Mouse (Mus musculus) heart, adult 9 months (tissue): Measurements from ENCODE around the gene Mtmr2.

Source experiments
- DNase-seq, 2 experiments: peaks; one replicate each; pipeline ENCODE4 v3.0.0; 2022; ENCODE audit warnings: low spot score in 2 of 2

Mtmr2 gene

GRCm38 (mm10) chr9:13806854-13807253 is 58.6 kb downstream of the Mtmr2 start:
- DNase-seq: no peak

DNA sequence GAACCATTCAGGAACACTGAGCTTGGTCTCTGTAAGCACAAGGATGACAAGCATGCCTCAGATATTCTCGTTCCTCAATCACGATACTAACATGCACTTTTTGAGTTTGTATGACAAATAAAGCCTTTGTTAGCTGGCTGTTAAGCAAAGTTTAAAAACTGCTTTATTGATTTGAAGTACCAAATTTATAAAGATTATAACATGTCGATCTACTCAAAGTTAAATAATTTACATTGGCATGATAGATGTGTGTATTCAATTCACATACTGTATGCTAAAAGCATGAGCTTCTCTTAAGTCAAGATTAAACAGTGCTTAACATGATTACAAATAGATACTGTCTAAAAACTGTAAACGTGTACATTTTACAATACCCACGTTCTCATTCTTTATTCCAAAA is 59.4 kb downstream of the Mtmr2 start:
- no peak for DNase-seq

GRCm38 (mm10) chr9:13809937-13810336 is 61.7 kb downstream of the Mtmr2 start:
- DNase-seq: no peak

GRCm38 (mm10) chr9:13818369-13818768 is 70.2 kb downstream of the Mtmr2 start:
- no peak for DNase-seq

DNA sequence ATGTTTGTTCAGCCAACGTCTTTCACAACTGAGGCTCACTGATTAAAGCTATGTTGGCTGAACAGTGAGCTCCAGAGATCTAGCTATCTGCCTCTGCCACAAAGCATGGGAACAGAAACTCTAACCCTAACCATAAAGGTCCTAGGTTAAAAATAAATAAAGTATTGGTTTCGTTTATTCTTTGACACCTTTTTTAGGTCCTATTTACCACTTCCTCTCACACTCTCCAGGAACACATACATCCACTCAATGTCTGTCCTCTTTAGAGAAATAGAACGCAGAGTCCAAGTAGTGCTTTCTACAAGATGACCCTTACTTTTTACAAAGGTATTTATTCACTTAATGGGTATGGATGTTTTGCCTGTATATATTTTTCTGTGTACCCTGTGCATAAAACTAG is 72.6 kb downstream of the Mtmr2 start:
- no peak for DNase-seq

DNA sequence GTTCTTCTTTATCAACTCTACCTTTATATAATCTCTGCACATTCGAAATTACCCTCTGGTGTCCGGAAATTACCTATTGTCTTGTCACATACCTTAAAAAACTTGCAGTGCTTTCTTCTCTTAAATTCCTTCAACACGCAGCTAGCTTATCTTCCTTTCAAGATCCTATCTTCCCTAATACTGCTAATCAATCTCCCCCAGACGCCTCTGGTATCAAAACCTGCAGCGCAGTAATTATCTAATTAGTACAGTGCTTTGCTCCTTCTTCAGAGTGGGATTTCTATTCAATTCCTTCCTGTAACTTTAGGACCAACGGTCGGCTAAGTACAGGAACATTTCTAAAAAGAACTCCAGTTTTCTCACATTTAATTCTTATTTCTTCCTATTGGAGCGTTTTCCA is 77.7 kb downstream of the Mtmr2 start:
- no peak for DNase-seq

GRCm38 (mm10) chr9:13826391-13826805 is 78.2 kb downstream of the Mtmr2 start:
- peak in 1 of 2 experiments; percentile 60 for DNase-seq

- peak; percentile 94 to 97 for DNase-seq
Observed at GRCm38 (mm10) chr9:13826832-13827405, 78.7 kb downstream of the Mtmr2 start, which contains the start of gene Cep57. Gene Cep57, minus strand, starts transcription at chr9:13827107.

DNA sequence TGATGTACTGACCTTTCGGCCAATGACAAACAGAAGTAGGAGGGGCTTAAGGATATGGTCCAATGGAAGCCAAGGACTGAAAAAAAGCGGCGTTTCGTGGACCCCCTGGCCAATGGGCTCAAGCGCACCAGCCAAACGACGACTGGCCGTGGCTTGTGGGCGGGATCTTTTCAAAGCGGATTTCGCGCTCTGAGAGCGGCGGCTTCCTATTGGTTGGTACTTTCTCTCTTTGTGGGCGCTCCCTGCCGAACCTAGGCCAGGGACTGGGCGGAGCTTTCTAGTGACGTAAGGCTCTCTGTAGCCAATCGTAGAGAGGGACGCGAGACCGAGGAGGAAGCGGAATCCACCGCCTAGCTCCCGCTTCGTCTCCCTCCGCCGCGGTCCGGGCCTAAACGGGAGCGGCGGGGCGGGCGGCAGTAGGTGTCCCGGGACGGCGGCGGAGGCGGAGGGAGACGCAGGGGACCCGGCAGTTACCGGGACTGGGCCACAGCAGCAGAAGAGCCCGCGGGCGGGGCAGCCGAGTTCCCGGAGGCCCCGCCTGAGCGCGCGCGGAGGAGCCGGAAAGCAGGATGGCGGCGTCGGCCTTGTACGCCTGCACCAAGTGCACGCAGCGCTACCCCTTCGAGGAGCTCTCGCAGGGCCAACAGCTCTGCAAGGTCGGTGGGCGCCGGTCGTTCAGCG is 79.3 kb downstream of the Mtmr2 start, which contains the start of gene Fam76b:
Fam76b (plus strand) TSS at position 311 of the 681 bp plus-strand sequence.
- DNase-seq: peak; percentile 100

DNA sequence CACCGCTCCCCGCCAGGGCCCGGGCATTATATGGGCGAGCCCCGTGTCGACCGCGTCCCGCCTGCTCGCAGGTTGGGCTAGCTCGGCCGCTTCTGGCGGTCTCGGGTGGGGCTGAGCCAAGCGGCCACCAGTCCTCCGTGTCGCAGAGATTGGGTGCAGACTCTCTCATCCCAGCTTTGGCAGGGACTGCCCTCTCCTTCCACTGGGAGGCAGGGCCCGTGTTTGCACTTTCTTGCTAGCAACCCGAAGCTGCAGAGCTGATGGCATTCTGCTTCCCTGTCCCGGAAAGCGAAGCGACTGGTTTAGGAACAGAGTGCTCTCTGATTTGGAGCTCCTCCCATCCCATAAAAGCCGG is 79.9 kb downstream of the Mtmr2 start:
- DNase-seq: no peak

- peak in 1 of 2 experiments; percentile 18 for DNase-seq
Observed at GRCm38 (mm10) chr9:13835256-13835655, 87.0 kb downstream of the Mtmr2 start.

DNA sequence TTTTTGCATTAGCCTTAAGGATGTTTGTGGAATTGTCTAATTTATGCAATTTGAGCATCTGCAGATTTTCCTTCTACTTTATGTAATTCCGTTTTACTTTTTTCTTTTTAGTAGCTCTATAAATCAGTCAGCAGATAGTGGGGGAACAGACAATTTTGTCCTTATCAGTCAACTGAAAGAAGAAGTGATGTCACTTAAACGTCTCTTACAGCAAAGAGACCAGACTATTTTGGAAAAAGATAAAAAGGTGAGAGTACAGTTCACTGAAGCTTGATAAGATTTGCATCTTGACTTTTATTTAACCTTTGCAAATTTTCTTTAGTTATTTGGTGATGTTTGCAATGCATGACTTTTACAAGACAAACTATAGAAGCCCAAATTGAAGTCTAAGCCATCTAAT is 88.5 kb downstream of the Mtmr2 start:
- DNase-seq: no peak

- DNase-seq: no peak
Observed at GRCm38 (mm10) chr9:13847591-13847990, 99.4 kb downstream of the Mtmr2 start.

- peak in 1 of 2 experiments; percentile 18 for DNase-seq
Observed at GRCm38 (mm10) chr9:13848481-13849480, 100.6 kb downstream of the Mtmr2 start.

GRCm38 (mm10) chr9:13853876-13854275 is 105.7 kb downstream of the Mtmr2 start:
- no peak for DNase-seq
